Mouse (Mus musculus) bone marrow macrophage, adult 2 months (primary cell): ENCODE data around the gene Calm2. TPM values are rescaled to one million over a fixed set of nuclear protein-coding genes. Genes with fewer than 3 reads are reported as not detected.
A peak's percentile ranks its signal among the peaks of the same experiment; 100 is the strongest.

ENCODE experiments used
- H3K27ac ChIP-seq: 2 replicates; pipeline ENCODE4 v1.5.1; 2012; ENCODE audit warnings: low read depth, low read length; ENCODE audit not compliant: insufficient read depth
- H3K4me1 ChIP-seq: 2 replicates; pipeline ENCODE4 v1.6.1; 2012; ENCODE audit warnings: low read length; ENCODE audit not compliant: control insufficient read depth, insufficient read depth
- H3K4me3 ChIP-seq: 2 replicates; pipeline ENCODE4 v1.5.1; 2012; ENCODE audit warnings: mild to moderate bottlenecking, low read length, moderate library complexity; ENCODE audit not compliant: insufficient read depth
- CTCF ChIP-seq: IDR thresholded peaks from 2 replicates; pipeline ENCODE4 v1.5.1; 2012; ENCODE audit warnings: low read depth, mild to moderate bottlenecking, low read length, moderate library complexity
- POLR2A ChIP-seq: IDR thresholded peaks from 2 replicates; pipeline ENCODE4 v1.6.1; 2012; ENCODE audit warnings: mild to moderate bottlenecking, low read depth, low read length, borderline replicate concordance
- polyA plus RNA-seq: library from polyadenylated mRNA; stranded (reverse); fragments of >200 nt; gene quantifications from 2 replicates; pipeline ENCODE4 v1.2.4, GENCODE M21; 2012; ENCODE audit not compliant: missing spikeins, insufficient read depth, insufficient read length

Gene Calm2
- polyA plus RNA-seq, 1 experiment = 938 TPM

- H3K27ac ChIP-seq = peak overlapping the region; percentile 72; the same call in 1 of the 2 replicates
- peaks cover 26% of the 10 kb centered on the region for H3K4me1 ChIP-seq
- H3K4me3 ChIP-seq = peak overlapping the region; percentile 41
- no peak for TF ChIP-seq POLR2A
- no peak for TF ChIP-seq CTCF
Measured at GRCm38 (mm10) chr17:87460669-87461498, 14.1 kb upstream of the Calm2 start.

GRCm38 (mm10) chr17:87459750-87460668, 13.3 kb upstream of the Calm2 start:
- peak overlapping the region; percentile 42 for H3K4me3 ChIP-seq
- peak overlapping the region; percentile 72 for H3K27ac ChIP-seq
- peaks cover 26% of the 10 kb centered on the region for H3K4me1 ChIP-seq
- no peak for TF ChIP-seq CTCF
- no peak for TF ChIP-seq POLR2A

GRCm38 (mm10) chr17:87458911-87459749, 12.4 kb upstream of the Calm2 start:
- peak overlapping the region; percentile 43 for H3K4me3 ChIP-seq
- peaks cover 26% of the 10 kb centered on the region for H3K4me1 ChIP-seq
- no peak for TF ChIP-seq POLR2A
- no peak for TF ChIP-seq CTCF
- peak overlapping the region; percentile 88 for H3K27ac ChIP-seq

- no peak for TF ChIP-seq POLR2A
- TF ChIP-seq CTCF = no peak
- Histone ChIP-seq H3K4me3 (no peak overlapping the region), H3K27ac (no peak overlapping the region), H3K4me1 (peaks cover 26% of the 10 kb centered on the region)
Measured at GRCm38 (mm10) chr17:87457961-87458360, 11.2 kb upstream of the Calm2 start.

GRCm38 (mm10) chr17:87454121-87454520, 7.4 kb upstream of the Calm2 start:
- Histone ChIP-seq H3K4me1 (peaks cover 9% of the 10 kb centered on the region), H3K27ac (no peak overlapping the region), H3K4me3 (no peak overlapping the region)
- no peak for TF ChIP-seq CTCF
- TF ChIP-seq POLR2A = no peak

GRCm38 (mm10) chr17:87453336-87453735, 6.6 kb upstream of the Calm2 start:
- H3K4me1 ChIP-seq = peaks cover 10% of the 10 kb centered on the region
- TF ChIP-seq POLR2A = no peak
- TF ChIP-seq CTCF = no peak
- no peak overlapping the region for H3K27ac ChIP-seq
- H3K4me3 ChIP-seq = no peak overlapping the region

- Histone ChIP-seq H3K4me3 (no peak overlapping the region), H3K27ac (no peak overlapping the region), H3K4me1 (peaks cover 11% of the 10 kb centered on the region)
- no peak for TF ChIP-seq CTCF
- TF ChIP-seq POLR2A = no peak
Measured at GRCm38 (mm10) chr17:87448881-87449280, 2.1 kb upstream of the Calm2 start.

- Histone ChIP-seq H3K4me1 (peaks cover 15% of the 10 kb centered on the region), H3K27ac (no peak overlapping the region), H3K4me3 (no peak overlapping the region)
- TF ChIP-seq POLR2A = no peak
Measured at GRCm38 (mm10) chr17:87448339-87448738, 1.6 kb upstream of the Calm2 start.

- Histone ChIP-seq H3K4me1 (peaks cover 16% of the 10 kb centered on the region), H3K4me3 (peak overlapping the region; percentile 68), H3K27ac (no peak overlapping the region; the same call in 1 of the 2 replicates)
- TF ChIP-seq POLR2A (no peak), CTCF (no peak)
Measured at GRCm38 (mm10) chr17:87447612-87448200, 971 bp upstream of the Calm2 start.
